Mouse (Mus musculus) lung, adult 2 months (tissue): ENCODE measurements around the gene Ccdc141. TPM values are rescaled to one million over a fixed set of nuclear protein-coding genes. Genes with fewer than 3 reads are reported as not detected.

ENCODE experiments used
- DNase-seq: peaks from one replicate; pipeline ENCODE4 v3.0.0; 2022
- H3K4me1 ChIP-seq: fragments of 200-500 bp; 2 replicates; pipeline ENCODE4 v1.6.1; 2011; ENCODE audit warnings: low read length; ENCODE audit not compliant: control insufficient read depth, insufficient read depth
- H3K4me3 ChIP-seq: fragments of 200-500 bp; replicated peaks from 2 replicates; pipeline ENCODE3; 2011; ENCODE audit warnings: low read depth, mild to moderate bottlenecking, control low read depth, low read length; ENCODE audit errors: extremely low read depth
- CTCF ChIP-seq: fragments of 200-500 bp; IDR thresholded peaks from 2 replicates; pipeline ENCODE4 v1.5.1; 2011; ENCODE audit warnings: mild to moderate bottlenecking, low read length, control low read depth; ENCODE audit not compliant: insufficient read depth
- POLR2A ChIP-seq: fragments of 200-500 bp; IDR thresholded peaks from 2 replicates; pipeline ENCODE4 v1.6.1; 2011; ENCODE audit warnings: low read depth, mild to moderate bottlenecking, control low read depth, low read length, borderline replicate concordance; ENCODE audit errors: extremely low read depth
- WGBS: fragments of 180-500 bp; shearing (Covaris S2); methylation state at CpG from one replicate; pipeline ENCODE4 v1.1.7; 2018; 5-methylcytosine and 5-hydroxymethylcytosine counted together
- polyA plus RNA-seq: library from polyadenylated mRNA; depleted of rRNA; stranded (reverse); fragments of >200 nt; gene quantifications from 2 replicates; pipeline ENCODE4 v1.2.3, GENCODE M21; 2012

The Ccdc141 gene
- polyA plus RNA-seq, 1 experiment, result 19.8 TPM

DNA sequence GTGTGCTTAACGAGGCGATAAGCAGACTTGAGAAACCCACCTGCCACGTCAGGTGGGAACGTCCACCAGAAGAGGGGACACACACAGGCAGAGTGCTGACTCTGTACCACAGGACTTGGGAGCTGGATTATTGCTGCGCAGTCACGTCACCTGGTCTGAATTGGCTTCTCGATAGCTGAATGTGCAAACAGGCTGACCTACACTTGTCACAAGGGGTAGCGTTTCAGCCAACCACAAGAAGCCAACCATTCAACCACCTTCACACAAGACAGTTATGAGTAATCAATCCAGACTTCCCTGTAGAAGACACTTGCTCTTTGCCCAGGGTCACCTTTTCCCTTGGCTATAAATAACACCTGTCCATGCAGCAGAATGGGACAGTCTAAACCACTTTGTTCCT is 56.6 kb downstream of the Ccdc141 start:
- DNase-seq, result peak; percentile 23
- TF ChIP-seq POLR2A, result no peak
- TF ChIP-seq CTCF, result no peak
- 70% methylated on average over 8 of the region's 8 CpGs for WGBS
- Histone ChIP-seq H3K4me3 (no peak overlapping the region), H3K4me1 (no peaks in the 10 kb centered on the region; the same call in 1 of the 2 replicates)

- no peaks in the 10 kb centered on the region; the same call in 1 of the 2 replicates for H3K4me1 ChIP-seq
- DNase-seq, result no peak
- no peak overlapping the region for H3K4me3 ChIP-seq
- TF ChIP-seq CTCF, result no peak
- TF ChIP-seq POLR2A, result no peak
- WGBS, result 87% methylated on average over 5 of the region's 5 CpGs
Observed at GRCm38 (mm10) chr2:77113026-77113425, 57.4 kb downstream of the Ccdc141 start.

- Histone ChIP-seq H3K4me1 (peaks cover 3% of the 10 kb centered on the region; the same call in 1 of the 2 replicates), H3K4me3 (no peak overlapping the region)
- DNase-seq, result no peak
- TF ChIP-seq POLR2A, result no peak
- TF ChIP-seq CTCF, result no peak
- WGBS, result 87% methylated on average over 2 of the region's 2 CpGs
Observed at GRCm38 (mm10) chr2:77111095-77111494, 59.3 kb downstream of the Ccdc141 start.

- DNase-seq, result no peak
- H3K4me1 ChIP-seq, result peaks cover 3% of the 10 kb centered on the region; the same call in 1 of the 2 replicates
- no peak overlapping the region for H3K4me3 ChIP-seq
- 71% methylated on average over 4 of the region's 4 CpGs for WGBS
- TF ChIP-seq POLR2A (no peak), CTCF (no peak)
Observed at GRCm38 (mm10) chr2:77110365-77110764, 60.1 kb downstream of the Ccdc141 start.

- no peak for DNase-seq
- Histone ChIP-seq H3K4me1 (peaks cover 3% of the 10 kb centered on the region; the same call in 1 of the 2 replicates), H3K4me3 (no peak overlapping the region)
- TF ChIP-seq CTCF (no peak), POLR2A (no peak)
- WGBS, result 79% methylated on average over 8 of the region's 8 CpGs
Observed at GRCm38 (mm10) chr2:77109506-77110123, 60.8 kb downstream of the Ccdc141 start.

DNA sequence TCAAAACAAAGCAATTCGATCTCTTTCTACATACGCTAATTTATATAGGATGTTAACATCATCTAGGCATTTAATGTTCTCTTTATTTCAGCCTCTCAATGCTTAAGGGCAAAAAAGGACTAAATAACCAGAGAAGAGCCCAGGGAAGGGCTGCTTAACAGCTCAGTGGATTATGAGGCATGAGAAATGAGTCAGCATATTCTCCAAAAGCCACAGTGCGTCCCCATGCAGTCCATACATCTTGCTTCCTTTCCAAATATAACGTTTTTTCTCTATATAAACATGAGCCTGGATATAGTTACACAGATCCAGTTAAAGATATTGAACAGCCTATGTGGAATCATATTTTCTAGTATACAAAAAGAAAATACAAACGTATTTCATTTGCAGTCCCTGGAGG is 61.9 kb downstream of the Ccdc141 start:
- peaks cover 3% of the 10 kb centered on the region; the same call in 1 of the 2 replicates for H3K4me1 ChIP-seq
- TF ChIP-seq CTCF (no peak), POLR2A (no peak)
- whole genome bisulfite sequencing, result 74% methylated on average over 5 of the region's 5 CpGs
- H3K4me3 ChIP-seq, result no peak overlapping the region
- no peak for DNase-seq

DNA sequence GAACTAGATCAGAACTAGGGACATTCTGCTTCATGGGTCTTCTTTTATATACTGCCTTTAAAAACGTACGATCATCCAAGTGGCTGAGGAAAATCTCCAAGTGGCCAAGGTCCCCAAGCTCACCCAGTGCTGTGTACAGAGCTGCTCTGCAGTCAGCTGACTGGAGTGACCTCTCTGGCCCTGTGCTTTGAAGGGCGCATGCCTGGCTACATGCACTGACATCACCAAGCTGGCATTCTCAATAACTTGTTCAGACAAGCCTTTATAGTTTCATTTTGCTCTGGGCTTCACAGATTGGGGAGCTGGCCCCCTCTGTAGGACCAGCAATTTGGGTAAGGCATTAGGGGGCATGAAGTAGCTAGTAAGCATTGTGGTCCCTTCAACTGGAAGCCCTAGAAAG is 64.3 kb downstream of the Ccdc141 start:
- no peak for DNase-seq

DNA sequence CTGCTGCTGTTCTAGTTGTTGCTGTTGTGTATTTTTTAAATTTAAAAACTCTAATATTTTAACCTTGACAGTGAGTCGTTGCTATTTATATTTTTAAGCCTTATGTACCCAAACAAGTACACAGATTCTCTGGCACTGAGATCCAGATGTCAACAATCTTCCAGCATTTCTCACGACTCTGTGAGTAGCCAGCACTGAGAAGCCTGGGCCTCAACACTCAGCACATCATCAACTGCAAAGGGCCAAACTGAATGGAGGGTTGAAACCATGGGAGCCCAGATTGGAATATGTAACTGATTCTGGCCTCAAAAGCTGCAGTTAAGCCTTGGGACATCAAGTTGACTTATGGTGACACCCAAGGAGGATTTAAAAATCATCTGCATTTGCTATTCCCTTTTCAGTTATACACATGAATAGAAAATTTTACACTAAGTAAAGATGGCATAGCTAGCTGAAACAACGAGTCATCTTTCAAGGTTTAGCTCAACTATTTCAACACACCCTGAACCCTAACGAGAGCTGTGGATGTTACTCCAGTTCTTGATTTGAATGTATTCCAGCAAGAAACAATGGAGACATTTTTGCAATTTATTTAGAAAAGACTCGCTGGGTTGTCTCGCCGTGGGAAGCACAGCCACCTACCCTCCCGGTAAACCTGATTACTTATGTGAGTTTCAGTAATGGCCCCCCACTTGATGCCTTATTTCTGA is 65.3 kb downstream of the Ccdc141 start:
- TF ChIP-seq CTCF (no peak), POLR2A (no peak)
- 61% methylated on average over 8 of the region's 8 CpGs for WGBS
- DNase-seq, result no peak
- no peak overlapping the region for H3K4me3 ChIP-seq
- H3K4me1 ChIP-seq, result peaks cover 5% of the 10 kb centered on the region

More for the DNA sequence above, 64.3 kb downstream of the Ccdc141 start:
- WGBS, result 54% methylated on average over 3 of the region's 3 CpGs
- no peak for TF ChIP-seq CTCF
- no peak for TF ChIP-seq POLR2A
- peaks cover 3% of the 10 kb centered on the region; the same call in 1 of the 2 replicates for H3K4me1 ChIP-seq
- H3K4me3 ChIP-seq, result no peak overlapping the region

DNA sequence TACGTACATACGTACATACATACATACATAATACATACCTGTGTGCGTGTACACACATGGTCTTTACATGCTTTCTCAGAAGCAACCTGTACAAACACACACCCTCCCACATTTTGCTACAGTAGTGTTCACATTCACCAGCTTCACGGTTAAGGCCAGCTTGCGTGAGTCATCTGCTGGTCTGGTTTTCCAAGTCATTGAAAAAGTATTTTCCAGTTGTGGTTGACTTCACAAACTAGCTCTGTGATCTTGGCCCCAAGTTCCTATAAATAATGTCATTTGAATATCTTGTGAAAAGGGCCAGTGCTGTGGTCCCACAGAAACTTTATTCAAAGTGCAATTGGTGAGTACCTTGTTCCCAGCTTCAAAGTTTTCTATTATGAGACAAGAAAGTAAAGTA is 67.9 kb downstream of the Ccdc141 start:
- DNase-seq, result no peak
- TF ChIP-seq CTCF, result no peak
- 83% methylated on average over 5 of the region's 5 CpGs for WGBS
- Histone ChIP-seq H3K4me1 (peaks cover 8% of the 10 kb centered on the region), H3K4me3 (no peak overlapping the region)

- no peak for DNase-seq
- no peak overlapping the region for H3K4me3 ChIP-seq
- peaks cover 5% of the 10 kb centered on the region for H3K4me1 ChIP-seq
- 49% methylated on average over 2 of the region's 2 CpGs for WGBS
- TF ChIP-seq POLR2A (no peak), CTCF (no peak)
Observed at GRCm38 (mm10) chr2:77099814-77100213, 70.6 kb downstream of the Ccdc141 start.
